Mouse (Mus musculus) heart, adult 10 weeks (tissue): Measurements from ENCODE around the gene Gm20792. TPM values are rescaled to one million over a fixed set of nuclear protein-coding genes. Genes with fewer than 3 reads are reported as not detected.

Source experiments
- polyA plus RNA-seq: library from polyadenylated mRNA; stranded (reverse); fragments of 350-450 nt; fragmentation: Illumina TruSeq; extraction: RNeasy Lipid Tissue Mini Kit (QIAGEN cat#74804); gene quantifications from one replicate; pipeline ENCODE4 v1.2.3, GENCODE M21; 2014; ENCODE audit warnings: low read depth, low replicate concordance

Gene Gm20792
- polyA plus RNA-seq = not detected

DNA sequence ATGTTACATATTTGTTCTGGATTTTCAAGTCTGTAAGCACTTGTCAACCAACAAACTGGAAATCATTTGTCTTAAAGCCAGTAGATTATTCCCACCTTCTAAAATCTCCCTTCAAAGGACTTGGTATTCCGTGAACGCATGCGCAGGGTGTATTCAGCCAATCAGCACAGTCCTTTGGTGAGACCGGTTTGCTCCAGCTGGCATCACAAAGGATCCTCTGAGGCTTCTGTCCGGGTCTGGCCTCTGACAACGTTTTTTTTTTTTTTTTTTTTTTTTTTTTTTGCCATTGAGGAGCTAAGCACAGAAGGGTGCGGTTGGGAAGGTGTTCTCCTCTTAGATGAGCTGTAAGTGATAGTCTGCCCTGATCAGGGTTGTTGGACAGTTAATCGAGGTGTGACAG, at the start of gene Gm20792:
Gm20792 (plus strand) TSS at position 301 of the 400 bp plus-strand sequence.

